Mouse (Mus musculus) forebrain, embryonic 14.5 days (tissue): ENCODE measurements around the gene Slc31a1. TPM values are rescaled to one million over a fixed set of nuclear protein-coding genes. Genes with fewer than 3 reads are reported as not detected.

Source experiments
- ATAC-seq: fragments of 200-750 bp; cut with Nextera tagmentation; 2 replicates; pipeline ENCODE4 v1.8.0; 2017; ENCODE audit warnings: mild to moderate bottlenecking, moderate library complexity
- DNase-seq: peaks from one replicate; pipeline ENCODE4 v3.0.0-alpha.2; 2015; ENCODE audit warnings: low spot score
- H3K27ac ChIP-seq: fragments of 300-500 bp; sonication (generic); 2 replicates; pipeline ENCODE4 v1.5.1; 2014; ENCODE audit warnings: low read depth, mild to moderate bottlenecking, control low read depth, low read length, moderate library complexity
- H3K27me3 ChIP-seq: fragments of 300-500 bp; sonication (generic); replicated peaks from 2 replicates; pipeline ENCODE4 v1.6.1; 2014; ENCODE audit warnings: low read length, control low read depth, mixed read lengths; ENCODE audit not compliant: control insufficient read depth, insufficient read depth
- H3K36me3 ChIP-seq: fragments of 300-500 bp; sonication (generic); 2 replicates; pipeline ENCODE4 v1.6.1; 2014; ENCODE audit warnings: low read length, control low read depth; ENCODE audit not compliant: control insufficient read depth, insufficient read depth
- H3K4me1 ChIP-seq: fragments of 300-500 bp; sonication (generic); 2 replicates; pipeline ENCODE4 v1.6.1; 2014; ENCODE audit warnings: antibody characterized with exemption, low read length, control low read depth; ENCODE audit not compliant: control insufficient read depth, insufficient read depth
- H3K4me2 ChIP-seq: fragments of 300-500 bp; sonication (generic); 2 replicates; pipeline ENCODE4 v1.6.1; 2014; ENCODE audit warnings: mild to moderate bottlenecking, control low read depth, low read length
- H3K4me3 ChIP-seq: fragments of 300-500 bp; sonication (generic); 2 replicates; pipeline ENCODE4 v1.5.1; 2014; ENCODE audit warnings: low read depth, low read length, control low read depth
- H3K9ac ChIP-seq: fragments of 300-500 bp; sonication (generic); 2 replicates; pipeline ENCODE4 v1.6.1; 2014; ENCODE audit warnings: mild to moderate bottlenecking, low read length, control low read depth, moderate library complexity
- H3K9me3 ChIP-seq: fragments of 300-500 bp; sonication (generic); replicated peaks from 2 replicates; pipeline ENCODE4 v1.6.1; 2016; ENCODE audit warnings: low read length, control low read depth, mixed read lengths; ENCODE audit not compliant: control insufficient read depth
- WGBS: fragments of 180-500 bp; shearing (Covaris S2); extraction: QIAGEN DNeasy Blood & Tissue Kit; methylation state at CpG from one replicate; pipeline ENCODE4 v1.1.7; 2014; 5-methylcytosine and 5-hydroxymethylcytosine counted together
- polyA plus RNA-seq: library from polyadenylated mRNA; unstranded; fragments of >200 nt; fragmentation: Nextera tagmentation; extraction: Ambion mirVana; gene quantifications from 2 replicates; pipeline ENCODE4 v1.2.1, GENCODE M21; 2014

The Slc31a1 gene
- polyA plus RNA-seq, 1 experiment from 2014 or later, result 44.9 TPM

DNA sequence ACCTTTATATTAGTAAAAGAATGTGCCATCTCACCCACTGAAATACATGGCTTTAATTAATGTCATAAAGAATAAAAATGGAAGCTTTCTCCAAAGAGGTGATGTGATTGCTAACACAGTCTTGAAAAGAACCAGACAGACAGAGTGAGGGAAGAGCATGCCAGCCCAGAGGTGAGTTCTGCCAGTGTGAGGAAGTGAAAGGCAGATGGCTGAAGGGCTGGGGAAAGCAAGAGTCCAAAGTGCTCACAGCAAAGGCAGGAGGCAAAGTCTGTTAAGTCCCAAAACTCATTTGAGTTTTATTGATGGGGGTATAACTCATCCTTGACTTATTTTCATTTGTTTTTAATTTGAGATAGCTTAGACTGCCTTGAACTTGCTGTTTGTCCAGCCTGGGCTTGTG is 70.2 kb downstream of the Slc31a1 start:
- DNase-seq, result no peak
- Histone ChIP-seq H3K27me3 (no peaks in the 10 kb centered on the region), H3K4me3 (no peak overlapping the region), H3K9ac (no peak overlapping the region), H3K9me3 (no peaks in the 10 kb centered on the region), H3K4me2 (no peak overlapping the region), H3K4me1 (no peaks in the 10 kb centered on the region), H3K36me3 (peaks cover 5% of the 10 kb centered on the region), H3K27ac (no peak overlapping the region)
- ATAC-seq, result no peak

DNA sequence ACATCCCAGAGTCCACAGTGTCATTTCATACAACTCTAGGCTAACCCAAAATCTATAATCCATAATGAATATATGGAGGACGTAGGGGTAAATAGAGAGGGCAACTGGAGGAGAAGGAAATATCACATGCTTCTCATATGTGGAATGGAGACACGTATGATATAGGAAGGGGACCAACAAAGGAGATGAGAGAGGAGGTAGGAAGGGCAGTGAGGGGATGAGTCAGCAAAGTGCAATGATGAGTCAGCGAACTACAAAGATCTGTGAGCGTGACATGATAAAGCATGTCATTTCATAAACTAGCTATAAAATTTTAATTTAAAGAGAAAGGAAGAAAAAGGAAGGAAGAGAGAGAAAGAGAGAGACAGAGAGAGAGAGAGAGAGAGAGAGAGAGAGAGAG is 71.0 kb downstream of the Slc31a1 start:
- ATAC-seq (no peak), DNase-seq (no peak)
- Histone ChIP-seq H3K4me3 (no peak overlapping the region), H3K9ac (no peak overlapping the region), H3K27ac (no peak overlapping the region), H3K27me3 (no peaks in the 10 kb centered on the region), H3K9me3 (no peaks in the 10 kb centered on the region), H3K36me3 (no peaks in the 10 kb centered on the region), H3K4me2 (no peak overlapping the region), H3K4me1 (no peaks in the 10 kb centered on the region)
- 86% methylated on average over 4 of the region's 4 CpGs for WGBS

DNA sequence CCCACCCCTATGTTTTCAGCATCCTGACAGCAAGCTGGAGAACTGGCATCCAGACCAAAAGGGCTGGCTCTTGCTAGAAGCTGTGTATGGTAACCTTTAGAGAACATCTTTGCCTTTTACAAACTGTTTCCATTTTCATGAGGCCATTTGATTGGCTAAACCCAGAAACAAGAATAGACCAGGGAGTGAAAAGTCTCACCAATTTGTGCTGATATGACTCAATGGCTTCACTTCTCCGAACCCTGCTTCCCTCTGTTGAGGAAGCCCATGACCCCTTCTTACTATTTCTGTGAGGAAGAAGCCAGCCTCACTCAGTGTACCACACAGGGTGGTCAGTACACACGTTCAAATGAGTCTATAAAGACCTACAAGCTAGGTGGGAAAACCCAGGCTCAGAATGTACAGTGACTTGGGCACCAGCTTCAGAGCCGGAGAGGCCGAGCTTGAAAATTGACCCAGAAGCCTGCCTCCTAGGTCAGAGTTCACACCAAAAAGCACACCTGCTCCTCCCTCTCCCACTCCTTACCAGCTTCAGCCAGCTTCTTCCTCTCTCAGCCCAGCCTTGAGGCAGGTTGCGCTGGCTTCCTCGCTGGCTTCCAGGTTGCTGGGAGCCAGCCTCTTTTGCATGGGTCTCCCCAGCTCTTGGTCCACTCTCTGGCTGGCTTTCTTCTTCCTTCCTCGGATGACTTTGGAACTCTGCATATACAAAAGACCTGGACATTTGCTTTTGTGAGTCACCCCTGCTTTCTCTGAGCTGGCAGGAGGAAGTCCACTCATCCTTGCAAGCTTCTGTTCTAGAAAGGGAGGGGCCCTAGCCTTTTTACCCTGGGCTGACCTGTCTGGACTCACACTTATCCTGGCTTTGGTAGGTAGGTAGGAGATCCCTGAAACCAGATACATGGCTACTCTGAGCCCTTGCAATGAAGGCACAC is 73.7 kb downstream of the Slc31a1 start:
- WGBS, result 86% methylated on average over 7 of the region's 7 CpGs
- Histone ChIP-seq H3K27ac (no peak overlapping the region), H3K9me3 (no peaks in the 10 kb centered on the region), H3K4me3 (no peak overlapping the region), H3K4me2 (no peak overlapping the region), H3K36me3 (no peaks in the 10 kb centered on the region), H3K9ac (no peak overlapping the region), H3K27me3 (no peaks in the 10 kb centered on the region), H3K4me1 (no peaks in the 10 kb centered on the region)
- DNase-seq (no peak), ATAC-seq (no peak)

DNA sequence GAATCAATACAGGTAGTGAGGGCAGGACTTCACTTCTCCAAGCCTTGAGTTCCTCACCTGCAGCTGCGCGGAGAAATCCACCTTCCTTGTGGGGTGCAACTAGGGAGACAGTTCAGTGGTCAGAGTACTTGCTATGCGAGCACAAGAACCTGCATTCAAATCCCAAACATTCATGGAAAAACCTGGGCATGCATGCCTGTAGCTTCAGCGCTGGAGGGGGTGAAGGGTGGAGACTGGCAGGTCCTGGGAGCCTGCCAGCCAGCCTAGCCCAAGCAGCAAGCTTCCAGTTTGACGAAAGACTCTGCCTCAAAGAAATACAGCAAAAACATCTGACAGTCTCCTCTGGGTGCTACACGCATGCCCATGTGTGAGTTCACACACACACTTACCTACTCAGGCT is 74.6 kb downstream of the Slc31a1 start, which contains the start of gene Rnf183:
Rnf183 (minus strand) TSS at position 172 of the 400 bp plus-strand sequence.
- no peak within 1 kb of the TSS for H3K27ac ChIP-seq
- no peak within 1 kb of the TSS for H3K9ac ChIP-seq
- WGBS, result 82% methylated on average over 6 of the region's 6 CpGs
- no peak within 1 kb of the TSS for H3K4me3 ChIP-seq
- DNase-seq, result no peak
- H3K36me3 ChIP-seq, result no peaks in the 10 kb centered on the region
- no peaks in the 10 kb centered on the region for H3K9me3 ChIP-seq
- H3K4me1 ChIP-seq, result no peaks in the 10 kb centered on the region
- H3K4me2 ChIP-seq, result no peak within 1 kb of the TSS
- no peaks in the 10 kb centered on the region for H3K27me3 ChIP-seq
- no peak for ATAC-seq

DNA sequence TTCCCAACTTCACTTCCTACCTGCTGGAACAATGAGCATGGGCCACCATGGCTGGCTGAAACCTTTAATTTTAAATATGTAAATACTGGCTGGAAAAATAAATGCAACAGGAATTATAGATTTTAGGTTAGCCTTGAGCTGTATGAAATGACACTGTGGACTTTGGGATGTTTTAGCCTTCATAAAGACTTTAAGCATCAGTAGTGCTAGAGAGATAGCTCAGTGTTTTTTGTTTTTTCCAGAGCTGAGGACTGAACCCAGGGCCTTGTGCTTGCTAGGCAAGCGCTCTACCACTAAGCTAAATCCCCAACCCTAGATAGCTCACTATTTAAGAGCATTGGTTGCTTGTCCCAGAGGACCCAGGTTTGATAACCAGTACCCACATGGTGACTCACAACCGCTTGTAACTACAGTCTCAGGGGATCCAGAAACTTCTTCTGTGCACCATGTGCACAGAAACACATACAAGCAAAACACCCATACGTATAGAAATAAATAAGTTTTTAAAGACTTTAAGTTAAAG is 76.8 kb downstream of the Slc31a1 start:
- DNase-seq, result no peak
- H3K4me1 ChIP-seq, result no peaks in the 10 kb centered on the region
- no peaks in the 10 kb centered on the region for H3K27me3 ChIP-seq
- WGBS, result 88% methylated on average over 3 of the region's 3 CpGs
- no peak overlapping the region for H3K9ac ChIP-seq
- H3K4me3 ChIP-seq, result no peak overlapping the region
- H3K9me3 ChIP-seq, result no peaks in the 10 kb centered on the region
- no peaks in the 10 kb centered on the region for H3K36me3 ChIP-seq
- no peak overlapping the region for H3K4me2 ChIP-seq
- no peak overlapping the region for H3K27ac ChIP-seq
- no peak for ATAC-seq

DNA sequence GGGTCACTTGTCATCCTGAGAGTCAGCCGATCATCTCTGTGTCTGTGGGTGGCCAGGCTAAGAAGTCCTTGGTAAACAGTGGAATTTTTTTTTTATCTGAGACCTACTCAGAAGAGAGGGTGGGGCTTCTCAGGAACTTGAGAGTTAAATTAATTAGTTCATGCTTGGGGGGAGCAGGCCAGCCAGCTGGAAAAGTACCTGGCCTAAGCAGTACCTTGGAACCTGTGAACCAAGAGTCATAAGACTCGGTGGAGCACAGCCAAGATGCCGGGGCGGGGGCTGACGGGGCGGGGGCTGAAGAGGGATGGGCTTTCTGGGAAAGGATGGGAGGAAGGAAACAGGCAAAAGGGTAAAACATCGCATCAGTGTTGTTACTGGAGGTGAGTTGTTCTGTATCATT is 77.3 kb downstream of the Slc31a1 start:
- H3K4me1 ChIP-seq, result no peaks in the 10 kb centered on the region
- 85% methylated on average over 7 of the region's 7 CpGs for WGBS
- no peak overlapping the region for H3K9ac ChIP-seq
- DNase-seq (no peak), ATAC-seq (no peak)
- no peaks in the 10 kb centered on the region for H3K27me3 ChIP-seq
- H3K4me2 ChIP-seq, result no peak overlapping the region
- no peaks in the 10 kb centered on the region for H3K36me3 ChIP-seq
- no peak overlapping the region for H3K27ac ChIP-seq
- no peaks in the 10 kb centered on the region for H3K9me3 ChIP-seq
- H3K4me3 ChIP-seq, result no peak overlapping the region

DNA sequence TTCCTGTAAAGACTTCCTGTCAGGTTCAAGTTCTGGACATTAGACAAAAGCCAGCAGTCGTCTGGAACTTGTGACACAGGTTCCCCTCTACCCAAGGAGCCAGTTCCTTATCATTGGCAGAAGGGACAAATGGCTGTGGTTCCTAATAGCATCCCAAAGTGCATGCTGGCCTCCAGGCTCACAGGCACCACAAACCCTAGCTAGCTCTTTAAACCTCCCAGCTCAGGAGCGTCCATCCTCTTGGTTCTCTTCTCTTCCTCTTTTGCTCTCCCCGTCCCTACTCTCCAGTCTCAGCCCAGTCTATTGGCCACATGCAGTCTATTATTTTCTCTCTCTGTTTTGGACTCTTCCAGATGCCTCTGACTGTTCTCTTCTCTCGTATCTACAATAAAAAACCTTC is 79.3 kb downstream of the Slc31a1 start:
- WGBS, result 71% methylated on average over 4 of the region's 4 CpGs
- H3K36me3 ChIP-seq, result no peaks in the 10 kb centered on the region
- H3K9ac ChIP-seq, result no peak overlapping the region
- H3K27ac ChIP-seq, result no peak overlapping the region
- H3K27me3 ChIP-seq, result no peaks in the 10 kb centered on the region
- DNase-seq, result no peak
- no peaks in the 10 kb centered on the region for H3K9me3 ChIP-seq
- no peak overlapping the region for H3K4me3 ChIP-seq
- no peak overlapping the region for H3K4me2 ChIP-seq
- H3K4me1 ChIP-seq, result no peaks in the 10 kb centered on the region
- no peak for ATAC-seq

DNA sequence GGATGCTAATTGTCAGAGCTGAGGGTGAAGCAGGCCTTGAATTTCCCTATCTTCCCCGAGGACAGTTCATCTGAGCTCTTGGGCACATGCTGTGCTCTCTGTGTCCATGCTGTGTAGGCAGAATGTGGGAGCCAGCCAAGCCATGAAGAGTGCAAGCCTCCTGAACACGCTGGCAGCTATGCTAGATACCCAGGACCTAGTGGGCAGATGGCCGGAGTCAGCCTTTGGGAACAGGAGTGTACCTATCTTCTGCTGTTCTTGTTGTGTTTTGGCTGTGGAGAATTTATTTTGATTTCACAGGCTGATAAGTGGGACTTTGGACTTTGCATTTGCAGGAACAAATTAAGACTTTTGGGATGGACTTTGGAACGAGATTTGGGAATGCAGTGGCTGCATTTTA is 80.0 kb downstream of the Slc31a1 start:
- no peak overlapping the region for H3K4me2 ChIP-seq
- DNase-seq (no peak), ATAC-seq (no peak)
- H3K9ac ChIP-seq, result no peak overlapping the region
- no peak overlapping the region for H3K4me3 ChIP-seq
- no peaks in the 10 kb centered on the region for H3K9me3 ChIP-seq
- no peak overlapping the region for H3K27ac ChIP-seq
- no peaks in the 10 kb centered on the region for H3K27me3 ChIP-seq
- no peaks in the 10 kb centered on the region for H3K36me3 ChIP-seq
- no peaks in the 10 kb centered on the region for H3K4me1 ChIP-seq
- WGBS, result 73% methylated on average over 4 of the region's 4 CpGs

DNA sequence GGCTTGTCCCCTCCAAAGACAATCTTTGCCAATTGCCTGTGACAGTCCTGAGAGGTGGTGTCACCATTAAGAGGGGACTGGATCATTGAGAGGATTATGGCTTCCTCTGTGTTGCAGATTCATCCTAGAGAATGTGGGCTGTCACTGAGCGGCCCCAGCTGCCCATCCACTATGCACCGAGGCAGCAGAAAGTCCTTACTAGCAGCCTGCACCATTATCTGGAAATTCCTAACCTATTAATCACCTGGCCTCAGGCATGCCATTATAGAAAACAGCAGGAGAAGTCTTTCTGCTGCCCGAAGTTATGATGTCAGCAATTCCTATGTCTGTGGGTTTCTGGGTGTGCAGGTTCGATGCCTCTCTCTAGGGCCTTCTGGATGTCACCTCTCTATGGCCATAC is 80.5 kb downstream of the Slc31a1 start:
- WGBS, result 73% methylated on average over 4 of the region's 4 CpGs
- Histone ChIP-seq H3K9me3 (no peaks in the 10 kb centered on the region), H3K4me3 (no peak overlapping the region), H3K4me2 (no peak overlapping the region), H3K27ac (no peak overlapping the region), H3K4me1 (no peaks in the 10 kb centered on the region), H3K36me3 (no peaks in the 10 kb centered on the region), H3K27me3 (no peaks in the 10 kb centered on the region), H3K9ac (no peak overlapping the region)
- ATAC-seq, result no peak
- no peak for DNase-seq
